Mouse (Mus musculus) C2C12 (cell line): Measurements from ENCODE around the gene Map7d1. TPM values are rescaled to one million over a fixed set of nuclear protein-coding genes. Genes with fewer than 3 reads are reported as not detected.

ENCODE experiments used
- H3K27me3 ChIP-seq: one replicate; pipeline ENCODE4 v1.6.1; 2011; ENCODE audit not compliant: control insufficient read depth, insufficient read depth, insufficient read length
- H3K36me3 ChIP-seq: one replicate; pipeline ENCODE4 v1.6.1; 2011; ENCODE audit not compliant: control insufficient read depth, insufficient read depth
- H3K4me3 ChIP-seq: one replicate; pipeline ENCODE4 v1.5.1; 2011; ENCODE audit warnings: mild to moderate bottlenecking, control low read depth; ENCODE audit not compliant: poor library complexity, insufficient read depth, severe bottlenecking
- H3K79me2 ChIP-seq: one replicate; pipeline ENCODE4 v1.6.1; 2011; ENCODE audit not compliant: control insufficient read depth, insufficient read depth
- H3K79me3 ChIP-seq: one replicate; pipeline ENCODE4 v1.6.1; 2011; ENCODE audit warnings: low read depth, control low read depth
- H3ac ChIP-seq: one replicate; pipeline ENCODE3; 2011; ENCODE audit warnings: low read depth; ENCODE audit not compliant: control insufficient read depth, insufficient read length
- CEBPB ChIP-seq: IDR thresholded peaks from one replicate; pipeline ENCODE4 v1.6.1; 2011; ENCODE audit warnings: low read depth, mild to moderate bottlenecking, control low read depth, moderate library complexity
- CTCF ChIP-seq: IDR thresholded peaks from one replicate; pipeline ENCODE4 v1.5.1; 2011; ENCODE audit not compliant: control insufficient read depth, insufficient read depth, insufficient read length
- FOSL1 ChIP-seq: IDR thresholded peaks from one replicate; pipeline ENCODE4 v1.8.0; 2011; ENCODE audit warnings: mild to moderate bottlenecking, low read length; ENCODE audit not compliant: poor library complexity, insufficient read depth, severe bottlenecking
- MAX ChIP-seq: IDR thresholded peaks from one replicate; pipeline ENCODE4 v1.6.1; 2011; ENCODE audit warnings: mild to moderate bottlenecking, control low read depth
- MYOD1 ChIP-seq: IDR thresholded peaks from one replicate; pipeline ENCODE4 v1.6.1; 2011; ENCODE audit warnings: low read depth; ENCODE audit not compliant: control insufficient read depth, insufficient read length
- MYOG ChIP-seq: IDR thresholded peaks from one replicate; pipeline ENCODE4 v1.6.1; 2011; ENCODE audit not compliant: control insufficient read depth, insufficient read length; ENCODE audit errors: extremely low read depth
- USF1 ChIP-seq: IDR thresholded peaks from one replicate; pipeline ENCODE4 v1.6.1; 2011; ENCODE audit warnings: low read depth, mild to moderate bottlenecking, control low read depth, moderate library complexity
- polyA plus RNA-seq: library from polyadenylated mRNA; unstranded; fragments of >200 nt; fragmentation: generic; extraction: Trizol; gene quantifications from one replicate; pipeline ENCODE4 v1.2.1, GENCODE M21; 2012; ENCODE audit warnings: missing spikeins

Gene Map7d1
- polyA plus RNA-seq, 1 experiment, result 130 TPM

GRCm38 (mm10) chr4:126251655-126252254 is 4.4 kb downstream of the Map7d1 start:
- H3ac ChIP-seq, result peak overlapping the region; percentile 8
- TF ChIP-seq USF1, result no peak
- no peak for TF ChIP-seq CEBPB
- no peak for TF ChIP-seq MAX
- TF ChIP-seq FOSL1, result no peak
- TF ChIP-seq MYOD1, result no peak
- no peak for TF ChIP-seq CTCF
- H3K36me3 ChIP-seq, result peaks cover 29% of the 10 kb centered on the region
- no peaks in the 10 kb centered on the region for H3K27me3 ChIP-seq
- peaks cover 98% of the 10 kb centered on the region for H3K79me2 ChIP-seq
- H3K79me3 ChIP-seq, result peaks cover 91% of the 10 kb centered on the region
- no peak overlapping the region for H3K4me3 ChIP-seq

DNA sequence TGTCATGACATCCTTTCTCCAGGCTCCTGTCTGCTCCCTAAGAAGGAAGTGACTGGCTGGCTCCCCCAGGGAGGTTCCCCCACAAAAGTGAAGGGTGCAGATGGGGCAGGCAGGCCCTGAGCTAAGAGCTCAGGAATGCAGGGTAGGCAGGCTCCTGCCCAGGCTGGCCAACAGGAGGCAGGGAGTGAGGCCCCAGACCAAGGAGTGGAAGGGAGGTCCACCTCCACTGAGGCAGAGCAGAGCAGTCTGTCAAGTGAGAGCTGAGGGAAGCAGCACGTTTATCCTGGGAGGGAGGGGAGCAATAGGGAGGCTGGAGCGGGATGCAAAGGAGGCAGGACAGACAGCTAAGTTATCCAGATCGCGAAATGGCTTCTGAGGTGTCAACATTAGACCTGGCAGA is 5.5 kb downstream of the Map7d1 start:
- Histone ChIP-seq H3K79me3 (peaks cover 99% of the 10 kb centered on the region), H3K36me3 (peaks cover 38% of the 10 kb centered on the region), H3K4me3 (no peak overlapping the region), H3K79me2 (peaks cover 100% of the 10 kb centered on the region), H3ac (no peak overlapping the region), H3K27me3 (no peaks in the 10 kb centered on the region)
- TF ChIP-seq MYOG, result no peak
- TF ChIP-seq MYOD1, result peak; percentile 12
- peak; percentile 42 for TF ChIP-seq MAX
- TF ChIP-seq USF1, result no peak

- TF ChIP-seq USF1, result no peak
- TF ChIP-seq MYOG, result no peak
- no peak for TF ChIP-seq MYOD1
- TF ChIP-seq CTCF, result no peak
- TF ChIP-seq MAX, result no peak
- no peak for TF ChIP-seq FOSL1
- no peak for TF ChIP-seq CEBPB
- Histone ChIP-seq H3K79me2 (peaks cover 100% of the 10 kb centered on the region), H3K4me3 (no peak overlapping the region), H3ac (no peak overlapping the region), H3K79me3 (peaks cover 96% of the 10 kb centered on the region), H3K27me3 (no peaks in the 10 kb centered on the region), H3K36me3 (peaks cover 43% of the 10 kb centered on the region)
These were observed 7.8 kb downstream of the Map7d1 start for GRCm38 (mm10) chr4:126248261-126248868.

DNA sequence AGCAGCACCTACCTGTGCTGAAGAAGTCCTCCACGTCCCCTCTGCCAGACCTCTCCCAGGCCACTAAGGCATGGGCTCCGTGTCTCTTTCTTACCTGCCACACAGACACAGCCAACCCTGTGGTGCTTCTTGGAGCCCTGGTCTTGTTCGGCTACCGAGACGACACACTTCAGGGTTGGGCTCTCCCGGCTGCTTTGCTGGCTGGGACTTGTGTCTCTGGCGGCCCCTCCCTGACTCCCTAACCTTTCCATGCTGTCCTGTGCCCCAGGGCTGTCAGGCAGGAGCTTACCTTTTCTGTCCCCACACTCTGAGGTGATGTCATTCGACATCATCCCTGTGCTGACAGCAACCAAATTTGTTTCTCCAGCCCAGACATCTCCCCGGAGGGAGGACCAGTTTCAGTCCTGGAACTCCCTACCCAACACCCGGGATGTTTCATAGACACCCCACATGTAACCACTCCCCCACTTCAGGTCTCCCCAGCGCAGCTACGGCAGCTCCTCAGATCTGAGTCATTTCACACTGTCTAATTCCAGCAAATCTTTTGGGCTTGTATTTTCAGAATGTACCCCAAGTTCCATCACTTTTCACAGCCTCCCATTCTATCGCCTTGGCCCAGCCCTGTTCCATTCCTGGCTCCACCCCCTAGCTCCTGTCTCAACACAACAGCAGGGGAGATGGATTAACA is 9.8 kb downstream of the Map7d1 start:
- Histone ChIP-seq H3K4me3 (no peak overlapping the region), H3K27me3 (no peaks in the 10 kb centered on the region), H3K36me3 (peaks cover 41% of the 10 kb centered on the region), H3K79me3 (peaks cover 86% of the 10 kb centered on the region), H3K79me2 (peaks cover 100% of the 10 kb centered on the region), H3ac (no peak overlapping the region)
- TF ChIP-seq CEBPB (no peak), MAX (no peak), CTCF (no peak), MYOG (no peak), USF1 (no peak), MYOD1 (no peak), FOSL1 (no peak)

DNA sequence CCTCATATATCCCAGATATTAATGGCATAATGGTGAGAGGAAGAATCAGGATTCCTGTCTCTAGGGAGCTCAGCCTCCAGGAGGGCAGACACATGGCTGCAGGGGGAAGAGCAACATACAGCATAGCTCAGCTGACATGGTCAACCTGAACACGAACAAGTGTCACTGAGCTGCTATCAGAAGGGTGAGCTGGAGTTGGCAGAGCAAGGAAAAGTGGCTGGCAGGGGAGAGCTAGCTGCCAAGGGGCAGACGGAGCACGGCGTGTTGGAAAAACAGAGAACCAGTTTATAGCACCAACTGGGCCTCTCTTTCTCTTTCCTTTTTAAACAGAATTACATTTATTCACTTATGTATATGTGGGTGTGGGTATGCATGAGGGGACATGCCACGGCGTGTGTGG is 13.6 kb downstream of the Map7d1 start:
- peaks cover 94% of the 10 kb centered on the region for H3K79me2 ChIP-seq
- TF ChIP-seq FOSL1 (no peak), MYOG (no peak), MYOD1 (no peak), CEBPB (no peak), CTCF (no peak), USF1 (no peak), MAX (no peak)
- H3K4me3 ChIP-seq, result no peak overlapping the region
- no peaks in the 10 kb centered on the region for H3K27me3 ChIP-seq
- peaks cover 57% of the 10 kb centered on the region for H3K36me3 ChIP-seq
- H3ac ChIP-seq, result no peak overlapping the region
- H3K79me3 ChIP-seq, result peaks cover 61% of the 10 kb centered on the region
